Mouse (Mus musculus) bone marrow macrophage, adult 2 months (primary cell): ENCODE data around the gene Aqp9. TPM values are rescaled to one million over a fixed set of nuclear protein-coding genes. Genes with fewer than 3 reads are reported as not detected.
A peak's percentile ranks its signal among the peaks of the same experiment; 100 is the strongest.

ENCODE experiments used
- H3K27ac ChIP-seq: 2 replicates; pipeline ENCODE4 v1.5.1; 2012; ENCODE audit warnings: low read depth, low read length; ENCODE audit not compliant: insufficient read depth
- H3K4me1 ChIP-seq: 2 replicates; pipeline ENCODE4 v1.6.1; 2012; ENCODE audit warnings: low read length; ENCODE audit not compliant: control insufficient read depth, insufficient read depth
- H3K4me3 ChIP-seq: 2 replicates; pipeline ENCODE4 v1.5.1; 2012; ENCODE audit warnings: mild to moderate bottlenecking, low read length, moderate library complexity; ENCODE audit not compliant: insufficient read depth
- CTCF ChIP-seq: IDR thresholded peaks from 2 replicates; pipeline ENCODE4 v1.5.1; 2012; ENCODE audit warnings: low read depth, mild to moderate bottlenecking, low read length, moderate library complexity
- POLR2A ChIP-seq: IDR thresholded peaks from 2 replicates; pipeline ENCODE4 v1.6.1; 2012; ENCODE audit warnings: mild to moderate bottlenecking, low read depth, low read length, borderline replicate concordance
- polyA plus RNA-seq: library from polyadenylated mRNA; stranded (reverse); fragments of >200 nt; gene quantifications from 2 replicates; pipeline ENCODE4 v1.2.4, GENCODE M21; 2012; ENCODE audit not compliant: missing spikeins, insufficient read depth, insufficient read length

The Aqp9 gene
- polyA plus RNA-seq, 1 experiment: 0.20 TPM

DNA sequence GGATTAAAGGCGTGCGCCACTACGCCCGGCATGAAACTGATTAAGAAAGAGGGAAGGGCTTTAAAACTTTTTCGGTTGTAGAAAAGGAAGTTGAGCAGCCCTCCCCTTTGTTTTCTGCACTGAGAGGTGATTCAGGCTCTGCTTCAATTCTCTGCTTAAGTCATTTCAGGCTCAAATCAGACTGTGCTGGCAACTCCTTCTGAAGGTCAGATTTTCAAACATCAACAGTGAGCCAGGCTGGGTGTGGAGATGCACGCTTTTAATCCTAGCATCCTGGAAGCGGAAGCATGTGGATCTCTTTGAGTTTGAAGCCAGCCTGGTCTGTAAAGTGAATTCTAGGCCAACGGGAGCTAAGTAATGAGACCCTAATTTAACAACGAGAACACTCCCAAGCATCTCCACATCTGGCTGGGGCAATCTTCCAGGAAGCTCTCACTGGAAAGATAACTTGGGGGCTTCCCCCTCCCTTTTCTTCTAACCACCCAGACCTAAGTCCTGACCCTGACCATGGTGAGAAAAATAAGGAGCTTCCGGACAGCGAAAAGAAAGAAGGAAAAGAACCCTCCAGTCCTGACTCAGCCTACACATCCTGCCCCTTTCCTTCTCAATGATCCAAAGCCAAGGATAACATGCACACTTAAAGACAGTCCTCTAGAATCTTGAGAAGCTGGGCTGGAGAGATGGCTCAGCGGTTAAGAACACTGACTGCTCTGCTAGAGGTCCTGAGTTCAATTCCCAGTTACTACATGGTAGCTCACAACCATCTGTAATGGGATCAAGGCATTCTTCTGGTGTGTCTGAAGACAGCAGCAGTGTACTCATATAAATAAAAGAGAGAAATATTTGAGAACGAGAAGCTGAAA lies 7.4 kb downstream of the Aqp9 start:
- peaks cover 45% of the 10 kb centered on the region for H3K4me1 ChIP-seq
- H3K27ac ChIP-seq: no peak overlapping the region
- H3K4me3 ChIP-seq: no peak overlapping the region
- no peak for TF ChIP-seq CTCF
- TF ChIP-seq POLR2A: no peak

DNA sequence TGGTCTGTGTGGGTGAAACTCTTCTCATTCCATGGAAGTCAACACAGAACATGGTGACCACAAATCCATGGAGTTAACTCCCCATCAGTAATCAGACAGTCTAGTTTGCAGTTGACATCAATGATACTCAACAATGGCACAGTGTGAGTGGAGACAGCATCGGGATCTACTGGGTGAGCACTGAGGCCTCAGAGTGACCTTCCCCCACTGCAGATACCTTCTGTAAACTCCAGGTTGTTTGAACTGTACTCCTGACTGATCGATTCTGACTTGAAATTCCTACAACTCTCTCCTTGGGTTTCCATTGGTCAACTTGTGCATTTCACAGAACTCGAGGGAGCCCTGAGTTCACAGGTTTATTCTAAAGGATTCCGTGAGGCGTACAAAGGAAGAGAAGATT lies 8.8 kb downstream of the Aqp9 start:
- H3K4me3 ChIP-seq: no peak overlapping the region
- no peak overlapping the region for H3K27ac ChIP-seq
- H3K4me1 ChIP-seq: peaks cover 41% of the 10 kb centered on the region
- TF ChIP-seq POLR2A (no peak), CTCF (no peak)

DNA sequence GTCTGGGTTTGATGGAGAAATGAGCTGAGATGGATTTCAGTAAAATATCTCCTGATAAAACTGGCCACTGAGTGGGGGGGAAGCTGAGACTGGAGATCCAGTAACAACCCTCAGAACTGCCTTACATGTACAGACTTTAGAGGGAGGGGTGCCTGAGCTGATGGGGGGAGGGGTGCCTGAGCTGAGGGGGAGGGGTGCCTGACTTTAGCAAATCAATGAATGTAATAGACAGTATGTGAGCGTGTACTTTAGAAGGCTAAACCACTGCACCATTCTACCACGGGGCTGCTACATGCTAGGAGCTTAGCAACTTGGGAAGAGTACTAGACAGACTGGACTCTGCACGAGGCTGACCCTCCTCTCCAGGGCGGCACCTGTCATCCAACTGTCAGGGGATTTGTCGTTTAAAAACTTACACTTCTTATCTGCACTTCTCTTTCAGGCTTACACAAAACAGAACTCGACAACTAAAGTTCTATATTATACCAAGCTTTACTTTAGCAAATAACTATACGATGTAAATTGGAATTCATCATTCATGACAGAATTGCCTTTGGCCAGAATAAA lies 9.3 kb downstream of the Aqp9 start:
- no peak overlapping the region for H3K4me3 ChIP-seq
- TF ChIP-seq POLR2A (no peak), CTCF (no peak)
- H3K27ac ChIP-seq: no peak overlapping the region
- H3K4me1 ChIP-seq: peaks cover 40% of the 10 kb centered on the region

DNA sequence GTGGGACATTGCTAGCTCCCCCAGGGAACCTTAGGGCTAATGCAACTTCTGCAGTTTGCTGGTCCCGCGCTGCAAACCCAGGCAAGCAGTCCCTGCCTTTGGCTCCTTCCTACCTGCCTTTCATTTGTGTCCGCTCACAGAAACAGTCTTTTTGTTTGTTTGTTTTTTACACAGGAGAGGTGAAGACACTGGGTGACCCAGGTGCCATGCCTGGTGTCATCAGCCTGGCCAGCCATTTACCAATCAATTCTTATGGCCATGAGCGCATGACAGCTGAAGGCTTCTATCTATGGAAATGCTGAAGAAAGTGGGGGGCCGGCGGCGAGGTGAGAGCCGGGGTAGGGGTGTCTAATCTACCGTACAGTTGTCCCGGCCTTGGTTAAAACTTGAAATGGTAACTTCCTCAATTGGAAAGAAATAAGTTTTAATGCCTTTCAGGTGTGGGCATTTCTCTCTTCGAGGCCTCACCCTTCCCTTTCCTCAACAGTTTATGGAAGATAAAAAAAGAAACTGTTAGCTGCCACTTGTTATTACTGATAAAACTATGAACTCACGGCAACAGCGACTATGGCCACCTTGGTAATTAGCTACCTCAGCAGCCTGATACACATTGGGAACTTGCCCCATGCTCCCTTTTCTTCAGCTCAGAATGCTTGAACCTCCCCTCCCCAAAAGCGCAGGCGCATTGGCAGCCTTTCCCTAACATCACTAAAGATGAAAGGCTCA lies 10.4 kb downstream of the Aqp9 start:
- Histone ChIP-seq H3K4me1 (peaks cover 37% of the 10 kb centered on the region), H3K27ac (no peak overlapping the region), H3K4me3 (no peak overlapping the region)
- TF ChIP-seq POLR2A (no peak), CTCF (no peak)

DNA sequence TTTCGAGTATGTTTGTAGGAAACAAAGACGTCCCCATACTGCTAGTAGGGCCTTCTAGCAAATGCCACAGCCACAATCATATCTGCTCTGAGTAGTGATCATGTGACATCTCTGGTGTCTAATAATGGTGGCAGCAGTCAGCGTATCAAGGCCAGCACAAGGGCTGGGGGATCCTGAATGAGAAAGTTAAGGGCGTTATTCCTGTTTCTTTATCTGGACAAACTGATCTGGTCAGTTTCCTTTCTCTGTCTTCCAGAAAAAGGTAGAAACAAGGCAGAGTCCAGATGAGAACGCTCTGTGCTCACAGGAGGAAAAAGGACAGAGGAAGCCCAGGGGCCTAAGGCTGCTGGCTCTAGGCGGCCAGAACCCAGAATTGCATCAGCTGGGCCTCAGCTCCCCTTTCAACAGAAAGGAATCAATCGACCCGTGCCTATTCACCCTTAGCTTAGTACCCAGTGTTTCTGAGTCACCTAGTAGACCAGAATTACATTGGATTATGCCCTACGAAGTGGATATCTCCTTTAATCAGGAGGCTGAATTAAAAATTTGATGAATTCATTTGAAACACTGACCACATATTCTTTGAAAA lies 11.9 kb downstream of the Aqp9 start:
- Histone ChIP-seq H3K4me3 (no peak overlapping the region), H3K4me1 (peaks cover 28% of the 10 kb centered on the region), H3K27ac (no peak overlapping the region)
- no peak for TF ChIP-seq POLR2A
- TF ChIP-seq CTCF: no peak

DNA sequence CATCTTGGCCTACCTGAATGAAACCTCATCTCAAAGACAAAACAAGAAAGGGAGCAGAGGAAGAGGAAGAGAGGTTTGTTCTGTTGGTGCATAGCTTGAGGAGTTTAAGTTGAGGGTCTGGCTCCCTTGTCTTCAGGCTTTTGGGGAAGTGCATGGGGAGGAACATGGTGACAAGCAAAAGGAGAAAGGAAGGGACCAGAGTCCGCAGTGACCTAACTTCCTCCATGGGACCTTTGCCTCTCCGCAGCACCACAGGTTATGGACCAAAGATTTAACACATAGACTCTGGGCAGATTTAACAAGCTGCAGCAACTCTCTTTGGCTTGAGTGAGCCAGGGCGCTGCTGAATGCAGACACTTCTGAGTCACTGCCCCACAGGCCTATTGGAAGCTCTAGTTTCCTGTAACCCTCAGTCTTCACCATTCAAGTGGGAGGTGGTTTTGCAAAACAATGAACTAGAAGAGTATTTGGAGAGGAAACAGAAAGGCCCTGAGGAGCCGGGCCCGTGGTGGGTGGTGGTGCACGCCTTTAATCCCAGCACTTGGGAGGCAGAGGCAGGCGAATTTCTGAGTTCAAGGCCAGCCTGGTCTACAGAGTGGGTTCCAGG lies 13.0 kb downstream of the Aqp9 start:
- Histone ChIP-seq H3K4me3 (no peak overlapping the region), H3K27ac (no peak overlapping the region), H3K4me1 (peaks cover 23% of the 10 kb centered on the region)
- TF ChIP-seq CTCF (no peak), POLR2A (no peak)

DNA sequence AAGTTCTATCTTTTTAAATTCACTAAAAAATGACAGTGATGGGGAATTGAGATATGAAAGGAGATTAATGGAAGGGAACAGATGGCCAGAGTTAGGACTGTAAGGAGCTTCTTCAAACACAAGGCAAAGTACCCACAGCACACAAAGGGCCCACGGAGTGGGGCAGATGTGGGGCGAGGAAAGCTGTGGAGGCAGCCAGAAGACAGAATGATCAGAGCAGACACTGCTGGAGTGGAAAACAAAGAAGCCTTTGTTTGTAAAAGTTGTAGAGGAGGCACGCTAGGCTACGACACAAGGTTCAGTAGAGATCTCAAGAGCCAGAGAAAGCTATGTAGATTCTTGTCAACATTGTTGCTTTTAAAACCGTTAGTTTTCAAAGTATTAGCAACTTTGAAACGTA lies 17.1 kb downstream of the Aqp9 start:
- peaks cover 21% of the 10 kb centered on the region for H3K4me1 ChIP-seq
- no peak for TF ChIP-seq CTCF
- no peak for TF ChIP-seq POLR2A
- H3K4me3 ChIP-seq: no peak overlapping the region
- no peak overlapping the region for H3K27ac ChIP-seq

DNA sequence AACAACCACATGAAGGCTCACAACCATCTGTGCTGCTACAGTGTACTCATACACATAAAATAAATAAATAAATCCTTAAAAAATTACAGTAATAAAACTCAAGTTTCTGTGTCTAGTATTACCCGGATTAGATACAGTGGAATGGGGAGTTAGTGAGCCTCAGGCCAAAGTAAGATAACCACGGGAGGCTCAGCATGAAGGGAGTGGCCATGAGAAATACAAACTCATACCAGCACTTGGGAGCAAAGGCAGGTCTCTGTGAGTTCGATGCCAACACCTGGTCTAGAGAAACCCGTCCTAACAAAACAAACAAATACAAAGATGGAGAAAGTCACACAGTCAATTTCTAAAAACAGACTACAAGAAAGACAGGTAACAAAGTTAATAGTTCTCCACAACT lies 18.3 kb downstream of the Aqp9 start:
- TF ChIP-seq CTCF (no peak), POLR2A (no peak)
- peaks cover 10% of the 10 kb centered on the region for H3K4me1 ChIP-seq
- no peak overlapping the region for H3K4me3 ChIP-seq
- no peak overlapping the region for H3K27ac ChIP-seq

DNA sequence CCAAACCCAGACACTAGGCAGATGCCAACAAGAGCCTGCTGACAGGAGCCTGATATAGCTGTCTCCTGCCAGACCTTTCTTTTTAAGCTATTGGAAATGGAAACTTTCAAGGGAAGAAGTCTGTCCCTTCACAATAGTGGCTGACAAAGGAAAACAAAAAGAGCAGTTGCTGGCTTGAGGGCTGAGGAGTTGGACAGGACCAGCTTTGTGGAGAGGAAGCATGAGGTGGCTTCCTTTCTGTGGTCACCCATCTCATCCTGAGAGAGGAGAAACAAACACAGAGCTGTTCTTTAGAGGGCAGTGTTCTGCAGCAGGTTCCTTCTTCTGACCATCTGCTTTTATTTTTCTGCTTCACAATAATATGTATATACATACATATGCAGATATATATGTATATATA lies 19.6 kb downstream of the Aqp9 start:
- no peak for TF ChIP-seq POLR2A
- TF ChIP-seq CTCF: no peak
- Histone ChIP-seq H3K27ac (0 out of 2 replicates have a peak overlapping the region, but pooled peaks have one; percentile 46), H3K4me1 (peaks cover 17% of the 10 kb centered on the region), H3K4me3 (no peak overlapping the region)
